Mouse (Mus musculus) limb, embryonic 15.5 days (tissue): Measurements from ENCODE around the gene 1700067P10Rik. TPM values are rescaled to one million over a fixed set of nuclear protein-coding genes. Genes with fewer than 3 reads are reported as not detected.

Experiments
- ATAC-seq: fragments of 200-750 bp; cut with Nextera tagmentation; 2 replicates; pipeline ENCODE4 v1.8.0; 2017; ENCODE audit warnings: low read depth, moderate TSS enrichment; ENCODE audit not compliant: insufficient number of reproducible peaks, low FRiP score, low TSS enrichment
- H3K27ac ChIP-seq: fragments of 300-500 bp; sonication (generic); 2 replicates; pipeline ENCODE4 v1.5.1; 2015; ENCODE audit warnings: moderate library complexity, mild to moderate bottlenecking, inconsistent platforms
- H3K27me3 ChIP-seq: fragments of 300-500 bp; sonication (generic); 2 replicates; pipeline ENCODE4 v1.6.1; 2015; ENCODE audit warnings: inconsistent platforms
- H3K36me3 ChIP-seq: fragments of 300-500 bp; sonication (generic); 2 replicates; pipeline ENCODE4 v1.6.1; 2015; ENCODE audit warnings: inconsistent platforms
- H3K4me1 ChIP-seq: fragments of 300-500 bp; sonication (generic); 2 replicates; pipeline ENCODE4 v1.6.1; 2015; ENCODE audit warnings: inconsistent platforms
- H3K4me2 ChIP-seq: fragments of 300-500 bp; sonication (generic); 2 replicates; pipeline ENCODE4 v1.6.1; 2015; ENCODE audit warnings: mild to moderate bottlenecking, inconsistent platforms
- H3K4me3 ChIP-seq: fragments of 300-500 bp; sonication (generic); 2 replicates; pipeline ENCODE4 v1.5.1; 2015; ENCODE audit warnings: mild to moderate bottlenecking, inconsistent platforms
- H3K9ac ChIP-seq: fragments of 300-500 bp; sonication (generic); 2 replicates; pipeline ENCODE4 v1.6.1; 2015; ENCODE audit warnings: inconsistent platforms
- H3K9me3 ChIP-seq: fragments of 300-500 bp; sonication (generic); 2 replicates; pipeline ENCODE4 v1.6.1; 2016; ENCODE audit warnings: inconsistent platforms
- WGBS: fragments of 180-500 bp; shearing (Covaris S2); methylation state at CpG from one replicate; pipeline ENCODE4 v1.1.7; 2015; 5-methylcytosine and 5-hydroxymethylcytosine counted together
- polyA plus RNA-seq: library from polyadenylated mRNA; unstranded; fragments of >200 nt; fragmentation: Nextera tagmentation; extraction: Ambion mirVana; gene quantifications from 2 replicates; pipeline ENCODE4 v1.2.1, GENCODE M21; 2015

Gene 1700067P10Rik
- not detected in 2 replicates for polyA plus RNA-seq

- H3K36me3 ChIP-seq = no peaks in the 10 kb centered on the region
These were observed at the start of gene 1700067P10Rik for GRCm38 (mm10) chr17:48089019-48089418. Gene 1700067P10Rik, plus strand, starts transcription at chr17:48089319.

GRCm38 (mm10) chr17:48041351-48042287 is 47.5 kb upstream of the 1700067P10Rik start:
- Histone ChIP-seq H3K27me3 (no peaks in the 10 kb centered on the region), H3K4me3 (peak overlapping the region; percentile 27), H3K9me3 (no peaks in the 10 kb centered on the region; the same call in 1 of the 2 replicates), H3K9ac (no peak overlapping the region), H3K4me2 (peak overlapping the region; percentile 41), H3K27ac (peak overlapping the region; percentile 88), H3K4me1 (peaks cover 27% of the 10 kb centered on the region), H3K36me3 (no peaks in the 10 kb centered on the region)
- ATAC-seq = peak; percentile 50; the same call in 1 of the 2 replicates
- 8% methylated on average over 29 of the region's 29 CpGs for WGBS

More at GRCm38 (mm10) chr17:48089019-48089418, at the start of gene 1700067P10Rik:
- H3K4me1 ChIP-seq = no peaks in the 10 kb centered on the region; the same call in 1 of the 2 replicates
- H3K4me2 ChIP-seq = no peak within 1 kb of the TSS
- no peak for ATAC-seq
- H3K9ac ChIP-seq = no peak within 1 kb of the TSS
- no peak within 1 kb of the TSS for H3K4me3 ChIP-seq
- no peak within 1 kb of the TSS for H3K27ac ChIP-seq
- no peaks in the 10 kb centered on the region for H3K9me3 ChIP-seq
- H3K27me3 ChIP-seq = peaks cover under 1% of the 10 kb centered on the region

GRCm38 (mm10) chr17:48043154-48043880 is 45.8 kb upstream of the 1700067P10Rik start:
- WGBS = 79% methylated on average over 5 of the region's 5 CpGs
- Histone ChIP-seq H3K9me3 (no peaks in the 10 kb centered on the region; the same call in 1 of the 2 replicates), H3K4me2 (no peak overlapping the region), H3K4me1 (peaks cover 27% of the 10 kb centered on the region), H3K4me3 (no peak overlapping the region), H3K27me3 (no peaks in the 10 kb centered on the region), H3K36me3 (no peaks in the 10 kb centered on the region), H3K9ac (no peak overlapping the region), H3K27ac (no peak overlapping the region)
- ATAC-seq = no peak

GRCm38 (mm10) chr17:48045631-48046030 is 43.5 kb upstream of the 1700067P10Rik start:
- Histone ChIP-seq H3K36me3 (no peaks in the 10 kb centered on the region), H3K4me2 (no peak overlapping the region), H3K4me1 (peaks cover 21% of the 10 kb centered on the region), H3K27me3 (no peaks in the 10 kb centered on the region), H3K4me3 (no peak overlapping the region), H3K9ac (no peak overlapping the region), H3K9me3 (no peaks in the 10 kb centered on the region; the same call in 1 of the 2 replicates), H3K27ac (no peak overlapping the region)
- ATAC-seq = no peak
- WGBS = 39% methylated on average over 4 of the region's 4 CpGs

GRCm38 (mm10) chr17:48051638-48052337 is 37.3 kb upstream of the 1700067P10Rik start:
- Histone ChIP-seq H3K4me1 (peaks cover 11% of the 10 kb centered on the region), H3K9ac (no peak overlapping the region), H3K27me3 (no peaks in the 10 kb centered on the region), H3K9me3 (no peaks in the 10 kb centered on the region), H3K4me2 (no peak overlapping the region), H3K4me3 (no peak overlapping the region), H3K36me3 (no peaks in the 10 kb centered on the region), H3K27ac (no peak overlapping the region)
- no peak for ATAC-seq
- WGBS = 65% methylated on average over 5 of the region's 5 CpGs

- H3K9ac ChIP-seq = no peak overlapping the region
- H3K9me3 ChIP-seq = no peaks in the 10 kb centered on the region
- H3K27me3 ChIP-seq = no peaks in the 10 kb centered on the region
- WGBS = 61% methylated on average over 10 of the region's 10 CpGs
- H3K27ac ChIP-seq = no peak overlapping the region
- no peak overlapping the region for H3K4me3 ChIP-seq
- no peak overlapping the region for H3K4me2 ChIP-seq
- H3K36me3 ChIP-seq = no peaks in the 10 kb centered on the region
- peaks cover 19% of the 10 kb centered on the region for H3K4me1 ChIP-seq
- ATAC-seq = no peak
These were observed 36.6 kb upstream of the 1700067P10Rik start for GRCm38 (mm10) chr17:48052338-48053067.

GRCm38 (mm10) chr17:48053646-48054045 is 35.5 kb upstream of the 1700067P10Rik start:
- Histone ChIP-seq H3K36me3 (no peaks in the 10 kb centered on the region), H3K9ac (no peak overlapping the region), H3K4me2 (no peak overlapping the region), H3K27ac (no peak overlapping the region), H3K9me3 (no peaks in the 10 kb centered on the region), H3K4me3 (no peak overlapping the region), H3K27me3 (peaks cover 6% of the 10 kb centered on the region; the same call in 1 of the 2 replicates), H3K4me1 (peaks cover 27% of the 10 kb centered on the region)
- ATAC-seq = no peak
- WGBS = 80% methylated on average over 2 of the region's 2 CpGs

GRCm38 (mm10) chr17:48055076-48055816 is 33.9 kb upstream of the 1700067P10Rik start:
- Histone ChIP-seq H3K4me3 (no peak overlapping the region), H3K36me3 (no peaks in the 10 kb centered on the region), H3K4me2 (no peak overlapping the region), H3K9ac (no peak overlapping the region), H3K27me3 (peaks cover 6% of the 10 kb centered on the region; the same call in 1 of the 2 replicates), H3K27ac (no peak overlapping the region), H3K9me3 (no peaks in the 10 kb centered on the region), H3K4me1 (peaks cover 21% of the 10 kb centered on the region)
- WGBS = 40% methylated on average over 20 of the region's 20 CpGs
- ATAC-seq = no peak

GRCm38 (mm10) chr17:48057382-48057781 is 31.7 kb upstream of the 1700067P10Rik start:
- Histone ChIP-seq H3K4me1 (peaks cover 21% of the 10 kb centered on the region), H3K9ac (no peak overlapping the region), H3K4me2 (peak overlapping the region; percentile 29), H3K36me3 (no peaks in the 10 kb centered on the region), H3K27me3 (peaks cover 6% of the 10 kb centered on the region; the same call in 1 of the 2 replicates), H3K4me3 (no peak overlapping the region), H3K9me3 (no peaks in the 10 kb centered on the region), H3K27ac (peak overlapping the region; percentile 38; the same call in 1 of the 2 replicates)
- WGBS = 2% methylated on average over 12 of the region's 12 CpGs
- no peak for ATAC-seq

- 19% methylated on average over 10 of the region's 10 CpGs for WGBS
- Histone ChIP-seq H3K27ac (peak overlapping the region; percentile 89), H3K4me2 (no peak overlapping the region), H3K36me3 (no peaks in the 10 kb centered on the region), H3K9ac (no peak overlapping the region), H3K4me1 (peaks cover 53% of the 10 kb centered on the region), H3K27me3 (no peaks in the 10 kb centered on the region), H3K4me3 (no peak overlapping the region), H3K9me3 (no peaks in the 10 kb centered on the region)
- peak; percentile 79 for ATAC-seq
These were observed 24.8 kb upstream of the 1700067P10Rik start for GRCm38 (mm10) chr17:48064196-48064843.
